Mouse (Mus musculus) kidney, embryonic 16.5 days (tissue): ENCODE measurements around the gene Tube1. TPM values are rescaled to one million over a fixed set of nuclear protein-coding genes. Genes with fewer than 3 reads are reported as not detected.

Experiments used
- ATAC-seq: fragments of 200-750 bp; cut with Nextera tagmentation; 2 replicates; pipeline ENCODE4 v1.8.0; 2017; ENCODE audit warnings: moderate TSS enrichment; ENCODE audit not compliant: low FRiP score, low TSS enrichment
- H3K27ac ChIP-seq: fragments of 300-500 bp; sonication (generic); 2 replicates; pipeline ENCODE4 v1.5.1; 2014; ENCODE audit warnings: low read length
- H3K27me3 ChIP-seq: fragments of 300-500 bp; sonication (generic); 2 replicates; pipeline ENCODE4 v1.6.1; 2014; ENCODE audit warnings: low read length, control low read depth, mixed read lengths; ENCODE audit not compliant: insufficient read depth
- H3K36me3 ChIP-seq: fragments of 300-500 bp; sonication (generic); 2 replicates; pipeline ENCODE4 v1.6.1; 2014; ENCODE audit warnings: low read length, control low read depth, mixed read lengths; ENCODE audit not compliant: insufficient read depth
- H3K4me1 ChIP-seq: fragments of 300-500 bp; sonication (generic); 2 replicates; pipeline ENCODE4 v1.6.1; 2014; ENCODE audit warnings: low read length, control low read depth, mixed read lengths; ENCODE audit not compliant: insufficient read depth
- H3K4me2 ChIP-seq: fragments of 300-500 bp; sonication (generic); replicated peaks from 2 replicates; pipeline ENCODE4 v1.6.1; 2014; ENCODE audit warnings: low read depth, low read length
- H3K4me3 ChIP-seq: fragments of 300-500 bp; sonication (generic); 2 replicates; pipeline ENCODE4 v1.5.1; 2014; ENCODE audit warnings: mild to moderate bottlenecking, low read length
- H3K9ac ChIP-seq: fragments of 300-500 bp; sonication (generic); replicated peaks from 2 replicates; pipeline ENCODE4 v1.6.1; 2014; ENCODE audit warnings: low read length
- H3K9me3 ChIP-seq: fragments of 300-500 bp; sonication (generic); 2 replicates; pipeline ENCODE4 v1.6.1; 2016; ENCODE audit warnings: low read length, control low read depth
- WGBS: fragments of 180-500 bp; shearing (Covaris S2); extraction: QIAGEN DNeasy Blood & Tissue Kit; methylation state at CpG from one replicate; pipeline ENCODE4 v1.1.7; 2014; 5-methylcytosine and 5-hydroxymethylcytosine counted together
- polyA plus RNA-seq: library from polyadenylated mRNA; unstranded; fragments of >200 nt; fragmentation: Nextera tagmentation; extraction: Ambion mirVana; gene quantifications from 2 replicates; pipeline ENCODE4 v1.2.1, GENCODE M21; 2015

Gene Tube1
- polyA plus RNA-seq, 1 experiment from 2014 or later = 16.1 TPM

DNA sequence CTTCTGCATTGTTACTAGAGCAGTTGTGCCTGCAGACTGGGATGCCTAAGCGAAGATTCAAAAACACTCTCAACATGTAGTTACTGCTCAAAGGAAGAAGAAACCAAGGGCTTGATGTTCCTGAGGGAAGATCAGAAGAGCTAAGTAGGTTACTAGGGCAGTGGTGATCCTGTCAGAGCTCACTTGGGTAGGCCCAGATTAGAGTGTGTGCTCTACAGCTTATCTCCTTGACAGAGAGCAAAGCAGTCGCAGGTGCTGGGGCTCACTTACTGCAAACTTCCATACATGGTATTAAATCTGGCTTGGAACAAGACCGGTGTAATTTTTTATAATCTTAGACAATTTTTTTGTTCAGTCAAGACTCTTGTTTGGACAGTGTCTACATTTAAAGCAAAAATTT lies 4.0 kb downstream of the Tube1 start:
- Histone ChIP-seq H3K9ac (no peak overlapping the region), H3K27ac (no peak overlapping the region), H3K36me3 (peaks cover 29% of the 10 kb centered on the region), H3K9me3 (no peaks in the 10 kb centered on the region), H3K4me1 (peaks cover 6% of the 10 kb centered on the region), H3K4me2 (no peak overlapping the region), H3K4me3 (no peak overlapping the region), H3K27me3 (no peaks in the 10 kb centered on the region)
- ATAC-seq = no peak
- WGBS = 92% methylated on average over 3 of the region's 3 CpGs

DNA sequence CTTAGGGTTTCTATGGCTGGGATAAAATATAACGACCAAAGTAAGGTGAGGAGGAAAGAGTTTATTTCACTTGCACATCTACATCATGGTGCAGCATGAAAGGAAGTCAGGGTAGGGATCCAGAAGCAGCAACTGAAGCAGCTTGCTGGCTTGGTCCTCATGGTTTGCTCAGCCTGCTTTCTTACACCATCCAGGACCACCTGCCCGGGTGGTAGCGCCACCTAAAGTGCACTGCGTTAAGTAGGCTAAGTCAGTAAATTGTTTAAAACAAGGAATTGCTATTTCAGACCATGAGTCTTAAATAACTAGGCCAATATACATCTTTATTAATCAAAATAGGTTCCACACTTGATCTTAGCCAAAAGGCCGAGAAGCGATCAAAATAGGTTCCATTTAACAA lies 5.0 kb downstream of the Tube1 start:
- no peaks in the 10 kb centered on the region for H3K27me3 ChIP-seq
- H3K27ac ChIP-seq = no peak overlapping the region
- no peak overlapping the region for H3K4me2 ChIP-seq
- no peak overlapping the region for H3K4me3 ChIP-seq
- H3K4me1 ChIP-seq = peaks cover 6% of the 10 kb centered on the region
- no peak for ATAC-seq
- no peaks in the 10 kb centered on the region for H3K9me3 ChIP-seq
- 85% methylated on average over 6 of the region's 6 CpGs for WGBS
- H3K36me3 ChIP-seq = peaks cover 34% of the 10 kb centered on the region
- H3K9ac ChIP-seq = no peak overlapping the region

DNA sequence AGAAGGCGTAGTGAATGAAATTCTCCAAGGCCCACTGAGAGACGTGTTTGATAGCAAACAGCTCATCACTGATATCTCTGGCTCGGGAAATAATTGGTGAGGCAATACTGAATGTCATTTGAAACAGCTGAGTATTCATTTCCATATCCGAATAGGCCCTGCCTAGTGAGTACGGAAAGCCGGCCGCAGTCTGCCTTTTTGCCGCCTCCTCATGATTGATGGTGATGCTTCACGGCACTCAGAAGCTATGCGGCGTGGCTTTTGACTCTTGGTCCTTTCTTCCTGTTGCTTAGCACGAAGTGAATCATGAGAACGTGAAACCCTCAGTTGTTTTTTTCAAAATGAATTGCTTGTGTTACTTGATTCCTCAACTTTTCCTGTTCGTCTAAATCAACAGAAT lies 7.1 kb downstream of the Tube1 start:
- 72% methylated on average over 14 of the region's 14 CpGs for WGBS
- no peak overlapping the region for H3K4me3 ChIP-seq
- H3K9me3 ChIP-seq = no peaks in the 10 kb centered on the region
- no peak for ATAC-seq
- no peak overlapping the region for H3K27ac ChIP-seq
- H3K36me3 ChIP-seq = peaks cover 45% of the 10 kb centered on the region
- H3K27me3 ChIP-seq = no peaks in the 10 kb centered on the region
- no peak overlapping the region for H3K9ac ChIP-seq
- H3K4me2 ChIP-seq = no peak overlapping the region
- H3K4me1 ChIP-seq = no peaks in the 10 kb centered on the region; the same call in 1 of the 2 replicates

DNA sequence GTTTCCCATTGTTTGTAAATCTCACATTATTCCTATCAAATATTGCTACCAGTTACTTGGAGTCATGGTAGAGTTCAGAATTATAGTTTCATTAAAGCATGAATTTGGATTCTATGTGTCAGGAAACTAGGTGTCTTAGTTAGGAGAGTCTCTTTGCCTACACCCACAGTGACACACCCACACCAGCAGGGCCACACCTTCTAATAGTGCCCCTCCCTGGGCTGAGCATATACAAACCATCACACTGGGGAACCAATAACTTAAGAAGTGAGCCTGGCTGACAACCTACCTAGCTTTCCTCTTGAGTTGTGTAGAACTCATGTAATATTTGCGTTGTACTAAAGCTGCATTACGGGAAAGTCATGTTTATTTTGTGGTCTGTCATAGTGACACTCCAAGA lies 7.6 kb downstream of the Tube1 start:
- Histone ChIP-seq H3K9ac (no peak overlapping the region), H3K4me3 (no peak overlapping the region), H3K27me3 (no peaks in the 10 kb centered on the region), H3K4me2 (no peak overlapping the region), H3K4me1 (no peaks in the 10 kb centered on the region), H3K36me3 (peaks cover 48% of the 10 kb centered on the region), H3K9me3 (no peaks in the 10 kb centered on the region), H3K27ac (no peak overlapping the region)
- 95% methylated on average over 2 of the region's 2 CpGs for WGBS
- ATAC-seq = no peak

DNA sequence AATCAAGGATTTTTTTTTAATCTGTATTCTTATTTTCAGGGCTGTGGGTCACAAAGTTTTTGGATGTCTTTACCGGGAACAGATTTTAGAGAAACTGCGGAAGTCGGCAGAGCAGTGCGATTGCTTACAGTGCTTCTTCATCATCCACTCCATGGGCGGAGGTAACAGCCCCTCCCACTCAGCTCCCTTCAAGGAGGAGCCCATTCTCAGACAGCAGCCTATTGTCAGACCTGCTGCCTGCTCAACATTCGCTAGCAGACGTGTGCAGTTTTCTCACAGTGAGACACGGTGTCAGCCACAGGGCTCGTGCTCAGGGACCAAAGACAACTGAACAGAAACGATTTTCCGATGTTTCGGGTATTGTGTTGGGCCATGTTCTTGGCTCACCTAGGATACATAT lies 8.4 kb downstream of the Tube1 start:
- no peak for ATAC-seq
- Histone ChIP-seq H3K9me3 (no peaks in the 10 kb centered on the region), H3K27me3 (no peaks in the 10 kb centered on the region), H3K4me2 (no peak overlapping the region), H3K4me1 (no peaks in the 10 kb centered on the region), H3K27ac (no peak overlapping the region), H3K9ac (no peak overlapping the region), H3K4me3 (no peak overlapping the region), H3K36me3 (peaks cover 51% of the 10 kb centered on the region)
- WGBS = 91% methylated on average over 12 of the region's 12 CpGs

DNA sequence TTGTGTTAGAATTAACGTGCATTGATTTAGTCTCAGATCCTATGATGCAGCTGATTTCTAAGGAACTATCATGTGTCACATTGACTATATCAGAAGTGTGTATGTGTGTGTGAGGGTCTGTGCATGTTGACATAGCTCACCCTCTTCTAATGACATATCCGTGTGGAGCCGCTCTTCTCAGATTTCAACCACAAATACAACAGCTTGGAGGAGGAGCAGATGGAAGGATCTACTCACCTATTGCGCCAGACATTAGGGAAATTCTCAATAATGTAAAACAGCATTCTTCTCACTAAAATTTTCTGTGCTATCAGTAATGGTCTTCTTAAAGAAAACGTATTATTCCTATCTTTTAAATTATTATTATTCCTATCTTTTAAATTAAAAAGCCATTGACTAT lies 22.9 kb downstream of the Tube1 start:
- H3K9ac ChIP-seq = no peak overlapping the region
- no peaks in the 10 kb centered on the region for H3K4me1 ChIP-seq
- no peak for ATAC-seq
- no peaks in the 10 kb centered on the region for H3K9me3 ChIP-seq
- no peaks in the 10 kb centered on the region for H3K27me3 ChIP-seq
- H3K27ac ChIP-seq = no peak overlapping the region
- H3K36me3 ChIP-seq = no peaks in the 10 kb centered on the region
- 67% methylated on average over 5 of the region's 5 CpGs for WGBS
- no peak overlapping the region for H3K4me3 ChIP-seq
- no peak overlapping the region for H3K4me2 ChIP-seq

DNA sequence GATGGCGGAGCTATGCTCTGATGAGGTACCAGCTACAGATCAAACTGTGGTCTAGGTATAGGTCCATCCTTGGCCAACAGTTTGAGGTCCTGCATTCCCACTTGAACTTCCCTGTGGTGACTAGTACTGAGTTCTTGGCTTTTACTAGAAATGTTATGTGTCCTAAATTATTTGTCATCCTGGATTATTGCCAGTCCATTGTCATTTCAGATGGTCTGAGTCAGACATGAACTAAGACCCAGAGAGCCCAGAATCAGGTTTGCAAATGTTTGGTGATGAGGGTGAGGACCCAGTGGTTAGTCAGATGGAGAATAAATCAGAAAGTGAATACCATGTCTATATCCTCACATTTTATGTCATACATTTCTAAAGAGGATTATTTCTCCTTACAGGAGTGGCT lies 23.5 kb downstream of the Tube1 start:
- Histone ChIP-seq H3K4me3 (no peak overlapping the region), H3K9ac (no peak overlapping the region), H3K4me1 (no peaks in the 10 kb centered on the region), H3K9me3 (no peaks in the 10 kb centered on the region), H3K27me3 (no peaks in the 10 kb centered on the region), H3K27ac (no peak overlapping the region), H3K4me2 (no peak overlapping the region), H3K36me3 (no peaks in the 10 kb centered on the region)
- WGBS = 85% methylated on average over 1 of the region's 1 CpGs
- ATAC-seq = no peak

DNA sequence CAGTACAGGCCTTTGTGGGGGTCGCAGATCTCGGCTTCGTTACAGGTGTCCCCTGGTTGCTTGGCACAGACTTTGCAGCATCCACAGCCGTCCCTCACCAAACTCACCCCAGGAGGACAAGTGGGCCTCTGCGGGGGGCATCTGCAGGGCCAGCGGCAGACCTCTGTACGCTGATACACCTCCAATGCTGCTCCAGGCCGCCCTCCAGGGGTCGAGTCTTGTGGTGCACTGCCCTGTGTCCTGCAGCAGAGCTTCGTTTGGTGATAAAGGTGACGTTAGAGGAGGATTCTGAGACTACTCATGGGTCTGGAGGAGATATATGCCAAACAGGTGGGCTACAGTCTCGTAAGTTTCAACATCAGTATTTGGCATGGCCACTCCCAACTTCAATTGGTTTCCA lies 24.5 kb downstream of the Tube1 start:
- WGBS = 61% methylated on average over 12 of the region's 12 CpGs
- Histone ChIP-seq H3K9ac (no peak overlapping the region), H3K4me3 (no peak overlapping the region), H3K4me1 (peaks cover 9% of the 10 kb centered on the region), H3K9me3 (no peaks in the 10 kb centered on the region), H3K27me3 (no peaks in the 10 kb centered on the region), H3K36me3 (no peaks in the 10 kb centered on the region), H3K4me2 (no peak overlapping the region), H3K27ac (no peak overlapping the region)
- no peak for ATAC-seq

DNA sequence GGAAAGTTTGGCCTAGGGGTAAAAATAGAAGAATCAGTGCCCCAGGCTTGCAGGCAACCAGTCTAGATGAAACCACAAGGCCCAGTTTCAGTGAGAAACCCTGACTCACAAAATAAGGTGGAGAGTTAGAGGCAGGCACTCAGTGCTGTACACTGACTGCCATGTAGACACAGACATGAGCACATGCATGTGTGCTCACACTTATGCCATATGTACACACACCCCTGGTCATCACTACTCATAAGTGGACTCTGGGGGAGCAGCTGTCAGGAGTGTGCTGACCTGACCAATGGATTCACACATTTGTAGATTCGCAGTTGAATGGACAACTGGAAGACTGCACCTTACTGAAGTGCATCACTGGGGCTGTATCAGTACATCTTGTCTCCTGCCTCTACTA lies 27.6 kb downstream of the Tube1 start:
- H3K9me3 ChIP-seq = no peaks in the 10 kb centered on the region
- no peak overlapping the region for H3K27ac ChIP-seq
- no peaks in the 10 kb centered on the region for H3K36me3 ChIP-seq
- 92% methylated on average over 1 of the region's 1 CpGs for WGBS
- H3K4me3 ChIP-seq = no peak overlapping the region
- H3K4me2 ChIP-seq = no peak overlapping the region
- H3K9ac ChIP-seq = no peak overlapping the region
- peaks cover 24% of the 10 kb centered on the region for H3K4me1 ChIP-seq
- H3K27me3 ChIP-seq = no peaks in the 10 kb centered on the region
- ATAC-seq = no peak

DNA sequence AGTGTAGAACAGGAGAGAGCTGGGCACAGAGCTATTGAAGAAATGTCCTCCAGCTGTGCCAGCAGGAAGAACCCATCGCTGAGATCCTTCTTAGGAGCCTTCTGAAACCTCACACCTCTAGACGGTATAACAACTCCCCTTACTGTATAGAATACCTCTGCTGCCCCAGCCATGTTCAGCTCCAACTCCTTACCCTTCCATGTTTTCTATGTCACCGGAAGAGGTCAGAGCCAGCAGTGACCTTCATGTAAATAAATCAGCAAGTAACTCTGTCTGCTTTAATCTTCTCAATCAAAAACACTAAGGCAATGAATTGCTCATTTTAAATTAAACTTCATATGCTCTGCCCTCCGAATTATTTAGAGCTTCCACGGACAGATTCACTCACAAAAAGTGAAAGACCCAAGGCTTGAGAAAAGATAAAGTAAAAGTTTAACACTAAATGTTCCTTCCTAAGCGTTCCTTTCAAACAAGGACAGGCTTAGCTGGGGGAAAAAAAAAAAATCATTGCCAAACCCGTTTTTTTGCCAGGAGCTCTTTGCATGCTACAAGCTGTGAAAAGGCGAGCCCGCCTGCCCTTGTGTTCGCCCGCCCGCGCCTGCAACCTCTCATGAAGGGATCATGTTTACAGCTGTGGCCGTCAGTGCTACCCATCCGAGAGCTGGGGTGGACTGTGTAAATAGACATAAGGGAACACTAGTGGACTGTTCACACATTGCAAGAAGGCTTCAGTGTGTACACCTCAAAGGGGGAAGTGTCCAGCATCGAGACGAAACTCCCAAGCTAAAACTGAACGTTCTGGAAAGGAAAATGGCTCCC lies 29.1 kb downstream of the Tube1 start:
- Histone ChIP-seq H3K36me3 (no peaks in the 10 kb centered on the region), H3K4me1 (peaks cover 25% of the 10 kb centered on the region), H3K9ac (peak overlapping the region; percentile 37; the same call in 1 of the 2 replicates), H3K4me2 (peak overlapping the region; percentile 46), H3K27me3 (no peaks in the 10 kb centered on the region), H3K27ac (peak overlapping the region; percentile 73), H3K4me3 (peak overlapping the region; percentile 14; the same call in 1 of the 2 replicates), H3K9me3 (no peaks in the 10 kb centered on the region)
- ATAC-seq = peak; percentile 36; the same call in 1 of the 2 replicates
- 15% methylated on average over 18 of the region's 18 CpGs for WGBS
